Mouse (Mus musculus): ENCODE measurements around the gene Hnrnpa3. TPM values are rescaled to one million over a fixed set of nuclear protein-coding genes. Genes with fewer than 3 reads are reported as not detected.

Gene Hnrnpa3
- total and polyA plus RNA-seq, 3 experiments = 215 to 576 (median 509) TPM

DNA sequence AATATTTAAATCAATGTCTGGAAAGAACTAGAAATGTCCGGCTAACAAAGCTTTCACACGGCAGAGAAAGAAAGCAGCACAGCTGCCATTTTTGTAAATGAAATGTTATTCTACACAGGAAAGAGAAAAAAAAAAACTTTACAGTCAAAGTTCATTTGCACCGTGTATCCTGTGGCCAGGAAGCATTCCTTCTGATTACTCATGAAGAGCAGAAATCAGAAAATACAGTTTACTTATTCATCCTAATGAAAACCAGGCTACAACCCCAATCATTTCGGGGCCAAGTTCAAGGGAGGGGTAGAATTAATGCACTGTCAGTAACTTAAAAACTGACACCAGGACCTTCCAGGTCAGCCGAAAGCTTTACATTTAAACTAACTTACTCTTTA lies 43.5 kb downstream of the Hnrnpa3 start:
- no peak for DNase-seq (ENCODE audit: low spot score)
- H3K4me1 ChIP-seq (ENCODE audit: insufficient read depth, low read depth, low read length) = peaks cover 69% of the 10 kb centered on the region

DNA sequence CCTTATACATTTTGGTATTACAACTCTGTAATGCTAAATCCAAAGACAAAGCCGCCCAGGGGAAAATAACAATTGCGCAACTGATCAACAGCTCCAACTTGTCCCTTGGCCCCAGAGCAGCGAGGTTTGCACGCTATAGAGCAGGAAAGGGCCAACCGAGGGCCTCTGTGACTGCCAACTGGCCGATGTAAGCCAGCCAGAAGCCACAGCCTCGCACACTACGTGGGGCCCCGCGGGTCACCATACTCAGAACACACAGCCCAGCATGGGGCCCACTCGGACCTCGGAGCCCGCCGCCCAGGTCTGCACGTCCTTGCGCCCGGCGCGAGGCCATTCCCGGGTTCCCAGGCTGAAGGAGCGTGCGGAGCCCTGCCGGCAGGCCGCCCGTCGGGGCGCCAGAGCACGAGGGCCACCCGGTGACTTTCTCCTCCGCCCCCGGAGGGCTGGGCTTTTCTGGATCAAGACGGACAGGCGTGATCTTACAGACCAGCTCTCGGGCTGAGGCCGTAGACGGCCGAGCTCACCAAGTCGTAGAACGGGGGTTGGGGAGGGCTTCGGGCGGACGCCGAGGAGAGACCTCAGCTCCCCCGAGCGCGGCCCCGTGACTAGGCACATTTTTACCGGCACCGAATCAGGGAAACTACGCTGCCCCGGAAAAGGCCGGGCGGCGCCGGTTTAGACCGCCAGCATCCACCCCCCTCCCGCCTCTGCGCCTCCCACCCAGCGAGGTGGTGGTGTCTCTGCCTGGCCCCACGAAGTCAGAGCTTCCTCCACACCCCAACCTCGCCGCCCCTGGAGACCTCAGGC lies 44.5 kb downstream of the Hnrnpa3 start:
- TF ChIP-seq CTCF (IDR thresholded peaks at IDR 0.05; ENCODE audit: low read depth, low read length) (no peak), GATA1 (IDR thresholded peaks at IDR 0.05; ENCODE audit: borderline replicate concordance, low read length) (no peak), TAL1 (conservative IDR thresholded peaks at IDR 0.05; ENCODE audit: low read depth, low read length) (no peak), GATA2 (IDR thresholded peaks at IDR 0.05; ENCODE audit: borderline replicate concordance, low read depth, low read length) (no peak), POLR2AphosphoS5 (IDR thresholded peaks at IDR 0.05; ENCODE audit: insufficient replicate concordance, low read depth, low read length) (no peak)
- ATAC-seq (ENCODE audit: extremely low read depth, insufficient number of reproducible peaks, low FRiP score, poor library complexity, severe bottlenecking) (no peak), DNase-seq (ENCODE audit: low spot score) (peak; percentile 72)
- peaks cover 24% of the 10 kb centered on the region for H3K36me3 ChIP-seq (replicated peaks)
- H3K4me1 ChIP-seq (ENCODE audit: insufficient read depth, low read depth, low read length) = peaks cover 63% of the 10 kb centered on the region
- H3K4me3 ChIP-seq (ENCODE audit: low read depth, low read length) = peak overlapping the region; percentile 91
- H3K27me3 ChIP-seq (ENCODE audit: insufficient read depth, low read length) = no peaks in the 10 kb centered on the region
- H3K9me3 ChIP-seq (replicated peaks) = peaks cover under 1% of the 10 kb centered on the region

More for the DNA sequence above, 43.5 kb downstream of the Hnrnpa3 start:
- ATAC-seq (ENCODE audit: extremely low read depth, insufficient number of reproducible peaks, low FRiP score, poor library complexity, severe bottlenecking) = no peak
- Histone ChIP-seq H3K4me3 (ENCODE audit: low read depth, low read length) (peak overlapping the region; percentile 91), H3K27me3 (ENCODE audit: insufficient read depth, low read length) (no peaks in the 10 kb centered on the region), H3K9me3 (replicated peaks) (no peaks in the 10 kb centered on the region), H3K36me3 (replicated peaks) (peaks cover 34% of the 10 kb centered on the region)
- TF ChIP-seq GATA1 (IDR thresholded peaks at IDR 0.05; ENCODE audit: borderline replicate concordance, low read length) = no peak
- no peak for TF ChIP-seq TAL1 (conservative IDR thresholded peaks at IDR 0.05; ENCODE audit: low read depth, low read length)
- no peak for TF ChIP-seq POLR2AphosphoS5 (IDR thresholded peaks at IDR 0.05; ENCODE audit: insufficient replicate concordance, low read depth, low read length)

- H3K4me1 ChIP-seq (ENCODE audit: insufficient read depth, low read depth, low read length) = peaks cover 55% of the 10 kb centered on the region
- DNase-seq (ENCODE audit: low spot score) = peak; percentile 91
Measured at GRCm38 (mm10) chr2:75704234-75705161, 45.4 kb downstream of the Hnrnpa3 start, which contains the start of gene Nfe2l2. Nfe2l2 (minus strand) TSS chr2:75704641.

GRCm38 (mm10) chr2:75705162-75705752 lies 46.2 kb downstream of the Hnrnpa3 start:
- DNase-seq (ENCODE audit: low spot score) (no peak), ATAC-seq (ENCODE audit: extremely low read depth, insufficient number of reproducible peaks, low FRiP score, poor library complexity, severe bottlenecking) (no peak; the same call in 1 of the 2 replicates)
- Histone ChIP-seq H3K9me3 (replicated peaks) (peaks cover 8% of the 10 kb centered on the region), H3K36me3 (replicated peaks) (peaks cover 11% of the 10 kb centered on the region), H3K4me1 (ENCODE audit: insufficient read depth, low read depth, low read length) (peaks cover 49% of the 10 kb centered on the region), H3K4me3 (ENCODE audit: low read depth, low read length) (peak overlapping the region; percentile 91), H3K27me3 (ENCODE audit: insufficient read depth, low read length) (no peaks in the 10 kb centered on the region)
- TF ChIP-seq GATA1 (IDR thresholded peaks at IDR 0.05; ENCODE audit: borderline replicate concordance, low read length) = no peak
- no peak for TF ChIP-seq CTCF (IDR thresholded peaks at IDR 0.05; ENCODE audit: low read depth, low read length)
- no peak for TF ChIP-seq POLR2AphosphoS5 (IDR thresholded peaks at IDR 0.05; ENCODE audit: insufficient replicate concordance, low read depth, low read length)
- TF ChIP-seq GATA2 (IDR thresholded peaks at IDR 0.05; ENCODE audit: borderline replicate concordance, low read depth, low read length) = no peak
- TF ChIP-seq TAL1 (conservative IDR thresholded peaks at IDR 0.05; ENCODE audit: low read depth, low read length) = no peak

More at GRCm38 (mm10) chr2:75704234-75705161, 45.4 kb downstream of the Hnrnpa3 start, which contains the start of gene Nfe2l2:
- H3K9me3 ChIP-seq (replicated peaks) = peaks cover 7% of the 10 kb centered on the region
- peak; percentile 88 for ATAC-seq (ENCODE audit: extremely low read depth, insufficient number of reproducible peaks, low FRiP score, poor library complexity, severe bottlenecking)
- TF ChIP-seq TAL1 (conservative IDR thresholded peaks at IDR 0.05; ENCODE audit: low read depth, low read length) (peak; percentile 80), GATA1 (IDR thresholded peaks at IDR 0.05; ENCODE audit: borderline replicate concordance, low read length) (no peak)
- H3K4me3 ChIP-seq (ENCODE audit: low read depth, low read length) = peak within 1 kb of the TSS; percentile 91
- H3K36me3 ChIP-seq (replicated peaks) = peaks cover 17% of the 10 kb centered on the region
- H3K27me3 ChIP-seq (ENCODE audit: insufficient read depth, low read length) = no peaks in the 10 kb centered on the region

DNA sequence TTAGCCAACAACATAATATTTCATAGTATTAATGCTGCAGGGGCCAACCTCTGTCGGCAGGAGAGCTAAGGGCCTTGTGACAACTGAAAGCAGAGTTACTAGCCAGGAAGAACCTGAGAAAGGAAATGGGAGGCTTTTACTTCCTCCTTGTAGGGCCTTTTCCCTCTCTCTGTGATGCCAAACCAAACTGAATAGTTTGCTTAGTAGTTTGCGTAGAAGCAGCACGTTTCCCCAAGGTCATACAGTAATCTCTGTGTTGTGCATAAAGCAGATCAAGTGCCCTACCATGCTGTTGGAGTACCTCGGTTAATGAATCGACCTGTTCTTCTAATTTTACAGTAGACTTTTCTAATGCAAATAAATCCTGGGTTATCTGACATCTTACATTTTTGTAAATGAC lies 47.4 kb downstream of the Hnrnpa3 start:
- Histone ChIP-seq H3K9me3 (replicated peaks) (peaks cover 8% of the 10 kb centered on the region), H3K36me3 (replicated peaks) (peaks cover 3% of the 10 kb centered on the region), H3K4me1 (ENCODE audit: insufficient read depth, low read depth, low read length) (peaks cover 38% of the 10 kb centered on the region), H3K27me3 (ENCODE audit: insufficient read depth, low read length) (no peaks in the 10 kb centered on the region), H3K4me3 (ENCODE audit: low read depth, low read length) (no peak overlapping the region)
- ATAC-seq (ENCODE audit: extremely low read depth, insufficient number of reproducible peaks, low FRiP score, poor library complexity, severe bottlenecking) (no peak), DNase-seq (ENCODE audit: low spot score) (no peak)
- no peak for TF ChIP-seq GATA1 (IDR thresholded peaks at IDR 0.05; ENCODE audit: borderline replicate concordance, low read length)
- no peak for TF ChIP-seq CTCF (IDR thresholded peaks at IDR 0.05; ENCODE audit: low read depth, low read length)
- TF ChIP-seq GATA2 (IDR thresholded peaks at IDR 0.05; ENCODE audit: borderline replicate concordance, low read depth, low read length) = no peak
- no peak for TF ChIP-seq TAL1 (conservative IDR thresholded peaks at IDR 0.05; ENCODE audit: low read depth, low read length)
- no peak for TF ChIP-seq POLR2AphosphoS5 (IDR thresholded peaks at IDR 0.05; ENCODE audit: insufficient replicate concordance, low read depth, low read length)

DNA sequence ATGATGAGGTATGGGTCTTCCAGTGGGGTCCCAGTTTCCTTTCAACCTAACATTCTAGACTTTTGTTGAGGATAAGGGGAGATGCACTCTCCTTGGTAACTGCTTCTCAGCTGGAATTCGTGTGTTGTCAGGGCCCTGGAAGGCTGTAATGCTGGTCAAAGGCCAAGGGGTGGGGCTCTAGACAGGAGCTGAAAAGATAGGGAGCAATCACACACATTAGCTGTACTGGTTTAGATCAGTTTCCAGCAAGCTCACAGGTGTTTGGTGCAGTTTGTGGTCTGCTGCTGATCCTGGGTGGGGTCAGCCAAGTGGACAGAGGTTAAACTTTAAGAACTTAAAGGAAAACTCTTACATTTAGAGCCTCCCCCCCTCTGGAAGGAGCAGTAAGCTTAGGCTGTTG lies 48.4 kb downstream of the Hnrnpa3 start:
- TF ChIP-seq GATA1 (IDR thresholded peaks at IDR 0.05; ENCODE audit: borderline replicate concordance, low read length) (no peak), CTCF (IDR thresholded peaks at IDR 0.05; ENCODE audit: low read depth, low read length) (no peak)
- ATAC-seq (ENCODE audit: extremely low read depth, insufficient number of reproducible peaks, low FRiP score, poor library complexity, severe bottlenecking) (no peak), DNase-seq (ENCODE audit: low spot score) (no peak)
- peaks cover 28% of the 10 kb centered on the region for H3K4me1 ChIP-seq (ENCODE audit: insufficient read depth, low read depth, low read length)
- H3K9me3 ChIP-seq (replicated peaks) = peaks cover 8% of the 10 kb centered on the region
- no peaks in the 10 kb centered on the region for H3K27me3 ChIP-seq (ENCODE audit: insufficient read depth, low read length)
- no peak overlapping the region for H3K4me3 ChIP-seq (ENCODE audit: low read depth, low read length)
- peaks cover 2% of the 10 kb centered on the region for H3K36me3 ChIP-seq (replicated peaks)

All from G1E (cell line).